Mouse (Mus musculus) mature B cell (primary cell): Measurements from ENCODE around the gene Gpr153.
"Not testable (repeated sequence)": the region's sequence is repeated elsewhere in the genome, so short reads cannot be mapped to it uniquely, and the experiment has no call there.

Experiments used
- in situ Hi-C: fragments of 300-500 bp; cut with MboI; formaldehyde crosslinking; loops from 2 replicates; pipeline ENCODE4 v1.14.3; 2019

The Gpr153 gene

DNA sequence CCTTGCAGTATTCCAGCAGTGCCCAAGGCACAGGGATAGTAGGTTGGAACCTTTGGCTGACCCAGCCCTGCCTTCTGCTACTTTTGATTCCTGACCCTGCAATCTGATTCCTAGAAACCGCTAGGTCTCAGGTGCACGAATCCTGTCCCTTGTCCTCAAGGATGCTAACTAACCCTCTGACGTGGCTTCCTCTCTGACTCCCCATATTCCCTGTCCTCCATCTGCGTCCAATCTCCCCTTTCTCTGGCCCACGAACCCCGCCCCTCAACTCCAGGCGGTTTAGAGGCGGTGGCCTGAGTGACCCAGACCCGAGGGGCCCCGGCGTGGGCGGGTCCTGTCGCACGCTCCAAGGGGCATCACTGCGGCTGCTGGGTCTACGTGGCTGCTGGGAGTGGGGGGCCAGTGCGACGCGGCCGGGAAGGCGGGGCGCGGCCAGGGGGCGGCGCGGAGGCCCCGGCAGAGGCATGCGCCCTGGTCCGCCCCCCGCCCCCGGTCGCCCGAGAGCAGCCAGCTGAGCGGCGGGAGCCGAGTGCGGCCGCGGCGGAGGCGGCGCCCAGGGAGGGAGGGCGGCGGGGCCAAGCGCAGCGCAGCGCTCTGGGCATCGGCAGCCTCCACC lies at the start of gene Gpr153:
Gpr153 (plus strand) TSS at position 612 of the 616 bp plus-strand sequence.
- in situ Hi-C loops: no loop called here

GRCm38 (mm10) chr4:152226901-152227486 lies 47.0 kb upstream of the Gpr153 start:
- in situ Hi-C loops: no loop called here

- in situ Hi-C loops: no loop called here
Observed at GRCm38 (mm10) chr4:152227749-152228527, 46.1 kb upstream of the Gpr153 start.

- in situ Hi-C loops: not testable (repeated sequence)
Observed at GRCm38 (mm10) chr4:152230331-152230730, 43.7 kb upstream of the Gpr153 start.

GRCm38 (mm10) chr4:152231326-152231725 lies 42.7 kb upstream of the Gpr153 start:
- in situ Hi-C loops: no loop called here

DNA sequence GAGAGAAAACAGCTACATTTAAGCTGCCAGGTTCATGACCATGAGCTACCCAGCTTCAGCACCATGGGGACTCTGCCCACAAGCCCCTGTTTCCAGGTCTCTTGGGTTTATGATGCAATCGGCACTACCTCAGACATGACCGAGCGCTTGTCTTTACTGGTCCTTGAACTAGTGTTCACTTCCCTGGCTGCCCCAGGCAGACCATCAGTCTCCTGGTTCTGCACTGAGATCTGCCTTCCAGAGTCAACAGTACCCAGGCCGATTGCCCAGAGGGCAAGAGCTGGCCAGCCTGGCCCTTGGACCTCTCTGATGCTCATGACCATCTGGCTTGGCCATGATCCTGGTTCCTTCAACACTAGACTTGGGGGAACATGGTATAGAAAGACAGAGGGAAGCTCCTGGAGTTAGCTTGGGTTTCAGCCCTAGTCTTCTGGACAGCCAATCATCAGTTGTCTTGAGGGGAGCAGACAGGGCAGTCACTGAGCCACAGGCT lies 41.6 kb upstream of the Gpr153 start:
- in situ Hi-C loops: no loop called here

DNA sequence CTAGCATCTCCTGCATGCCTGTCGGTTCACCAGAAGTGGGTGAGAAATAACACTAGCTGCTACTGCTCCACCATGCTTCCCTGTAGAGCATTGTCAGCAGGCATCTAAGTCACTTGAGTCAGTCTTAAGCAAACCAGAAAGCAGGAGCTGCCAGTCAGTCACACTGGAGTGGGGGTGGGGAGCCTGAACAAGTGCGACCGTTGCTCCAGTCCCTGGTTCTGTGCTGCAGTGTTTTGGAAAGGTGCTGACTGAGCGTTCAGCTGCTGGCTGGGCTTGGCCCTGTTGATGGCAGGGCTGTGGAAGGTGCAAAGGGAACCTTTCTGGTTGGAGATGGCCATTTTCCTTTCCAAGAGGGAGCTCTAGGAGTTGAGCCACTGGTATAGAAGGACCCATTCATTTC lies 34.1 kb upstream of the Gpr153 start:
- in situ Hi-C loops: no loop called here

- in situ Hi-C loops: no loop called here
Observed at GRCm38 (mm10) chr4:152243241-152243891, 30.7 kb upstream of the Gpr153 start.

GRCm38 (mm10) chr4:152243969-152244368 lies 30.1 kb upstream of the Gpr153 start:
- in situ Hi-C loops: no loop called here

DNA sequence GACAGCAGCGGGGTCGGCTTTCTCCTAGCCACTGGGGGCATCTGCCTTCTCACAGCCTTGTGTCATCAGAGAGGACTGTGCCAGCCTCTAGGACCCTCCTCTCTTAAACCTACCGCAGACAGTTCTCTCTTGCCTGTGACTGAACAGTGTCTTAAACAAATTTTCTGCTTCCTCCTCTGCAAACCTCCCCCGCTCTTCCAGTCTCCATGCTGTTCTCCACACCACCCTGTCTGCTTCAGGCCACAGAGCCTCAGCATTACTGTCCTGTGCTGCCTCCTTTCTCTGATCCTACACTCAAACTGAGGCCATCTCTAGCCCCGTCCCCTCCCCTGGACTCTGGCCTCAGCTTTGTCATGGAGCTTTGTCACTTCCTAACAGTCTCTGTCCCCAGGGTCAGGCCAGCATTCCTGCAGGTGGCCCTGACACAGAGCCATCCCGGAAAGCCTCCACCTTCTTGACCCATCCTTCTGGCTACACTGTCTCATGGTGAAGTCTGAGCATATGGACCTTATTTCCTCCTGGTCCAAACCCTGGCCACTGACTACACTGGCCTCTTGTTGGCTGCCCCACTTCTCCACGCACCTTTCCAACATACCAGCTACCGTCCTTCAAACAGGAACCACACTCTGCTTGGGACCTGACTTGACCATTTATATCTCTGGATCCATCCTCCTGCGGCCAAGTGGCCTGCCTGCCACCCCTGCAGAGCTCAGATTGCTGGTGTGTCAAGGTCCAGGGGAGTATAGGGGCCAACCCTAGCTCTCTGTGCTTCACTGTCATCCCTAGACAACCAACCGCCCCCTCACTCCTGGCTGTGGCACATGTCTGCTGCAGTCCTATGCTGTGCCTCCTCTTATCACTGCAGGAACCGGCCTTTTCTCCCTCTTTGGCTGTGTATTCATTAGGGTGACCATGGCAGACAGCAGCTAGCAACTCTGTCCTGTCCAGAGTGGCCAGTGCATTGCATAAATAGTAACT lies 29.2 kb upstream of the Gpr153 start:
- in situ Hi-C loops: no loop called here

GRCm38 (mm10) chr4:152246011-152246410 lies 28.0 kb upstream of the Gpr153 start:
- in situ Hi-C loops: no loop called here

DNA sequence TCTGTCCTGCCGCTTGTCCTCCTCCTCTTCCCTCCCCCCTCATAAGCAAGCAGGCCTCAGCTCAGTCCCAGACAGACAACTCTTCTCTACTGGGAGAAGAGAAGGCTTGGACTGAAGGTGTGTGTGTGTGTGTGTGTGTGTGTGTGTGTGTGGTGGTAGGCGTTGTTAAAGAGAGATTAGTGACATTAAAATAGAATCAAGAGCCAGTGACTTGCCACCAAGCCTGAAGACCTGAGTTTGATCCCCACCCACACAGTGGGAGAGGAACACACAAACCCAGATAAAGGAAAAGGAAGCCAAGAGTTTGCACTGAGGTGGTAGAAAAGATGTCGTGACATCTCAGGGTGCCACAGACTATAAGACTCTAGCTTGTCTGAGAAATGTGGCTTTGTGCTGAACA lies 26.8 kb upstream of the Gpr153 start:
- in situ Hi-C loops: no loop called here

- in situ Hi-C loops: no loop called here
Observed at GRCm38 (mm10) chr4:152250615-152251014, 23.4 kb upstream of the Gpr153 start.

DNA sequence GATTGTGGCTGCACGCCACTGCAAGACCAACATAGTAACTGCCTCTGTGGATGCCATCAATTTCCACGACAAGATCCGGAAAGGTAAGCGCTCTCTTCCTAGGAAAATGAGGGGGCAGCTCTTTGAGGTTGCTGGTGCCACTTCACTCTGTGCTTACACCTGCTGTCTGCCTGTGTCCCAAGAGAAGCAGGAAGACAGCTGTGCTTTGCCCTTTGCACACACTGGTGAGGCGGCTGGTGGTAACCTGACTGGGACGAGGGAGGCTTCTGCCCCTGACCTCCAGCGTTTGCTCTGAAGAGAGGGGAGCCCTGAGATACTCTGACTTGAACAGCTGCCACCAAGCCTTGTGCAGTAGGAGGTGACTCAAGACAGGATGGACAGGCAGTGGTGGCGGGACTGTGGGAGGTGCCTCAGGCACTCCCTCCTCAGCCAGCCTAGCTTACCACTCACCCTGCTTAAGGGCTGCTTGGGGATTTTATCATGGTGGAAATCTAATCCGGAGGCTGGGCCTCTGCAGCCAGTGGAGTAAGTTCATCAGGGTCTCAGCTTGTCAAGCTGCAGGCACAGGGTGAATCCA lies 20.8 kb upstream of the Gpr153 start:
- in situ Hi-C loops: no loop called here

DNA sequence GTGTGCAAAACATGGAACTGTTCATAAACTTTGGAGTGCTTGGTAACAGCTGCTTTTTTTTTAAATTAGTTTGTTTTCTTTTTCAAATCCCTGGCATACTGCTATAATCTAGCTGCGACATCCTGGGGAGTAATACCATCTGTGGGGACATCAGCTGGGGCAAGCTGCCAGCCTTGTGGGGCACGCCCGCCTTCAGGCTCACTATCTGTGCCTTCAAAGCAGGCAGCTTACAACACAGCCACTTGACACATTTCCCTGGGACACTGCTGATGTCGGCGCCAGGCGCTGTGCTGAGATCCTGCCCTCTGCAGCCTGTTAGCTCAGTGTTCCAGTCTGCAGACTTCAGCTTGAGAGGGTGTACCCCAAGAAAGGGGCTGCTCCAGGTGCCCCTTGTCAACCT lies 17.0 kb upstream of the Gpr153 start:
- in situ Hi-C loops: no loop called here

GRCm38 (mm10) chr4:152260451-152260850 lies 13.6 kb upstream of the Gpr153 start:
- in situ Hi-C loops: no loop called here

- in situ Hi-C loops: no loop called here
Observed at GRCm38 (mm10) chr4:152262187-152262586, 11.8 kb upstream of the Gpr153 start.

DNA sequence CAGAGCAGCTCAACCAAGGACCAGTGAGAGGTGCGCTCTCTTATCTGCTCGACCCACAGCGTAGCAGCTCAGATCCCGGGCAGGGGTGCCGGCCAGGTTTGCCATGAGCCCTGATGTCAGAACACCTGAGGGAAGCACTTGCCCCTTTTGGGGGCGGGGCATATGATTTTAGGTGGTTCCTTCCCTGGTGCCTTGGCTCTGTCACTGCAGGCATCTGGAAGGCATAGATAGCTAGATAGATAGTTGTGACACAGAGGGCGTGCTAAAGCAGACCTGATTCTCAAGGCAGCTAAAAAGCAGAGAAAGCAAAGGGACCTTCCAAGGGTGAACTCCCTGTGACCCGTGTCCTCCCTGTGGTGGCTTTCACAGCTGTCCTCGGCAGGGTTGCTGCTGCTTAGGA lies 10.9 kb upstream of the Gpr153 start:
- in situ Hi-C loops: no loop called here

GRCm38 (mm10) chr4:152263512-152264176 lies 10.4 kb upstream of the Gpr153 start:
- in situ Hi-C loops: no loop called here

DNA sequence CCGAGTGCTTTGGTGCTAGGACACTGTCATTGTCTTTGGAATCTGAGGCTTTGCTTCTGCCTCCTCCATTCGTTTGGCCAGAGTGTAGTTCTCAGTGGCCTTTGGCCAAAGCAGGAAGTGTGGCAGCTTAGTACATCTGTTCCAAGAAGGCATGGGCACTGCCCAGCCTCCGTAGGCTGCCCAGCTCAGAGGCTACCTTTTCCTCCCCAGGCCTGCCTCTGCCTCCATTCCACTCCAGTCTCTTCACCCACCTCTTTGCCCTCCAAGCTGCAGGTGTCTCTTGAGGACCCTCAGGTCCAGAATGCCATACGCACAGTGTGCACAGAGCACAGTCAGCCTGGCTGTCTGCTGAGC lies 9.9 kb upstream of the Gpr153 start:
- in situ Hi-C loops: no loop called here
